17 mouse cellular contexts compared by ENCODE assay signal in the genomic region with DNA sequence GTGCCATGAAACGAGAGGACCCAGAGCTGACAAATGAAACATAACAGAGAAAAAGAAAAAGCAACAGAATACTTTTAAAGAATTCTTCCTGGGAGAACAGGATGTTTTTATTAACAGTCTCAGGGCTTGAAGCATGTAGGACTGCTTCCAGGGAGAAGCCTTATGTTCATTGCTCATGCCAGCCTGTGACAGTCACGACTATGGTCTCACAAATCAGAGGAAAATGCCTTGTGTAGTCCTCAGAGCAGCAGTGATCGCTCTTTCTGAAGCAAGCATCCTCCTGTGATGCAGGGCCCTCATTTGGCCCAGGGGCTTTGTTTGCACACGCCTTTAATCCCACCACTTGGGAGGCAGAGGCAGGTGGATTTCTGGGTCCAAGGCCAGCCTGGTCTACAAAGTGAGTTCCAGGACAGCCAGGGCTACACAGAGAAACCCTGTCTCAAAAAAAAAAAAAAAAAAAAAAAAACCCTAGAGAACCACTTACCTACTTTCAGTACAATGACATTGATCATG.
DNase-seq lines count a peak whose midpoint lies in the region; ATAC-seq and TF ChIP-seq lines count a peak whose summit lies in the region.
"Had no signal": no experiment of that assay in that cellular context is flagged by ENCODE, and none has a peak within 500 bp of the region (broad histone marks: within the 10 kb centered on the region; RNA-seq: fewer than 3 reads in every experiment).

No protein-coding gene starts in this region.

- no peaks in the 10 kb centered on the region for H3K4me1 ChIP-seq in forebrain, postnatal 0 days (ENCODE audit: insufficient read depth)
- no peaks in the 10 kb centered on the region for H3K4me1 ChIP-seq in forebrain, embryonic 11.5 days (replicated peaks; ENCODE audit: control insufficient read depth, insufficient read depth, low read length)
- H3K4me1 ChIP-seq in intestine, embryonic 15.5 days (replicated peaks): no peaks in the 10 kb centered on the region
- H3K4me1 ChIP-seq: embryonic facial prominence, embryonic 13.5 days; megakaryocyte, embryonic 14.5 days; neural tube, embryonic 15.5 days had no signal

- 64% methylated on average over 4 of the region's 4 CpGs for WGBS in forebrain, postnatal 0 days
- WGBS in forebrain, embryonic 11.5 days: 82% methylated on average over 4 of the region's 4 CpGs
- 65% methylated on average over 4 of the region's 4 CpGs for WGBS in intestine, embryonic 15.5 days

- peak; percentile 83 for ATAC-seq in forebrain, postnatal 0 days
- ATAC-seq in forebrain, embryonic 11.5 days (replicated peaks; ENCODE audit: low FRiP score): no peak
- ATAC-seq in intestine, embryonic 15.5 days: no peak

- H3K27ac ChIP-seq in forebrain, postnatal 0 days (ENCODE audit: low read depth, low read length): peak overlapping the region; percentile 29; the same call in 1 of the 2 replicates
- no peak overlapping the region for H3K27ac ChIP-seq in forebrain, embryonic 11.5 days (ENCODE audit: low read depth, low read length)
- H3K27ac ChIP-seq in left cerebral cortex, adult 2 months: peak overlapping the region; percentile 84
- no peak overlapping the region for H3K27ac ChIP-seq in intestine, embryonic 15.5 days
- H3K27ac ChIP-seq: embryonic facial prominence, embryonic 13.5 days; heart, adult 2 months; neural tube, embryonic 15.5 days had no signal

- H3K36me3 ChIP-seq in forebrain, postnatal 0 days (ENCODE audit: insufficient read depth): no peaks in the 10 kb centered on the region
- no peaks in the 10 kb centered on the region for H3K36me3 ChIP-seq in forebrain, embryonic 11.5 days (ENCODE audit: control insufficient read depth, insufficient read depth, low read length)
- H3K36me3 ChIP-seq in intestine, embryonic 15.5 days: no peaks in the 10 kb centered on the region
- H3K36me3 ChIP-seq: embryonic facial prominence, embryonic 13.5 days; neural tube, embryonic 15.5 days had no signal

- no peaks in the 10 kb centered on the region for H3K9me3 ChIP-seq in forebrain, postnatal 0 days (ENCODE audit: low read length)
- no peaks in the 10 kb centered on the region for H3K9me3 ChIP-seq in forebrain, embryonic 11.5 days (ENCODE audit: control insufficient read depth, low read length)
- H3K9me3 ChIP-seq in intestine, embryonic 15.5 days: no peaks in the 10 kb centered on the region
- H3K9me3 ChIP-seq: embryonic facial prominence, embryonic 13.5 days; megakaryocyte, embryonic 14.5 days; neural tube, embryonic 15.5 days had no signal

- peak; percentile 74 for DNase-seq in forebrain, postnatal 0 days
- DNase-seq in forebrain, embryonic 11.5 days (ENCODE audit: low spot score): no peak
- DNase-seq in cerebellum, adult 11 months: peak; percentile 50
- DNase-seq in cerebellum, postnatal 25 days: peak; percentile 73 to 76
- no peak for DNase-seq in left cerebral cortex, adult 2 months (ENCODE audit: extremely low spot score in 1 of 2, low spot score in 2 of 2)
- no peak for DNase-seq in lung, postnatal 25 days (ENCODE audit: low spot score)
- no peak for DNase-seq in T-cell, adult 2 months (ENCODE audit: low spot score)
- DNase-seq: adrenal gland, postnatal 14 days; B cell, adult 2 months; heart, adult 2 months; heart, postnatal 14 days; retina, postnatal 1 day had no signal

- no peak overlapping the region for H3K4me3 ChIP-seq in forebrain, postnatal 0 days (ENCODE audit: low read depth, low read length)
- H3K4me3 ChIP-seq in forebrain, embryonic 11.5 days (ENCODE audit: low read depth, low read length): no peak overlapping the region
- H3K4me3 ChIP-seq in left cerebral cortex, adult 2 months: no peak overlapping the region
- no peak overlapping the region for H3K4me3 ChIP-seq in intestine, embryonic 15.5 days (replicated peaks)
- H3K4me3 ChIP-seq: embryonic facial prominence, embryonic 13.5 days; heart, adult 2 months; megakaryocyte, embryonic 14.5 days; neural tube, embryonic 15.5 days had no signal

- TF ChIP-seq CTCF in forebrain, postnatal 0 days (IDR thresholded peaks at IDR 0.05; ENCODE audit: low read depth): no peak
- no peak for TF ChIP-seq CTCF in left cerebral cortex, adult 2 months (IDR thresholded peaks at IDR 0.05)

- H3K4me2 ChIP-seq in forebrain, postnatal 0 days (ENCODE audit: low read depth): no peak overlapping the region
- H3K4me2 ChIP-seq in forebrain, embryonic 11.5 days (ENCODE audit: low read depth, low read length, severe bottlenecking): no peak overlapping the region
- H3K4me2 ChIP-seq in intestine, embryonic 15.5 days (replicated peaks): no peak overlapping the region
- H3K4me2 ChIP-seq: embryonic facial prominence, embryonic 13.5 days; liver, embryonic 11.5 days; neural tube, embryonic 15.5 days had no signal

- H3K9ac ChIP-seq in forebrain, postnatal 0 days: no peak overlapping the region
- no peak overlapping the region for H3K9ac ChIP-seq in forebrain, embryonic 11.5 days (ENCODE audit: low read length)
- H3K9ac ChIP-seq in intestine, embryonic 15.5 days: no peak overlapping the region
- H3K9ac ChIP-seq: embryonic facial prominence, embryonic 13.5 days; neural tube, embryonic 15.5 days had no signal

- no peaks in the 10 kb centered on the region for H3K27me3 ChIP-seq in forebrain, postnatal 0 days (ENCODE audit: insufficient read depth, low read length)
- H3K27me3 ChIP-seq in forebrain, embryonic 11.5 days (ENCODE audit: control insufficient read depth, insufficient read depth, low read length): no peaks in the 10 kb centered on the region
- no peaks in the 10 kb centered on the region for H3K27me3 ChIP-seq in intestine, embryonic 15.5 days (replicated peaks)
- H3K27me3 ChIP-seq: embryonic facial prominence, embryonic 13.5 days; megakaryocyte, embryonic 14.5 days; neural tube, embryonic 15.5 days had no signal

- intact Hi-C loops in left cerebral cortex, adult 2 months (cut with DNase I): no loop called here

Comparison
In these comparisons a context has a peak if more than half of its experiments do, and no peak if none do; other contexts are left out.
1. DNase-seq: peak in forebrain, postnatal 0 days (single experiment), cerebellum, adult 11 months (single experiment) and cerebellum, postnatal 25 days (2 of 2); none in forebrain, embryonic 11.5 days (single experiment), left cerebral cortex, adult 2 months (0 of 2), lung, postnatal 25 days (single experiment) and T-cell, adult 2 months (single experiment).
2. H3K27ac ChIP-seq: peak in forebrain, postnatal 0 days (single experiment) and left cerebral cortex, adult 2 months (single experiment); none in forebrain, embryonic 11.5 days (single experiment) and intestine, embryonic 15.5 days (single experiment).